Comparison of ENCODE assay signal across 9 mouse cellular contexts in the genomic region with DNA sequence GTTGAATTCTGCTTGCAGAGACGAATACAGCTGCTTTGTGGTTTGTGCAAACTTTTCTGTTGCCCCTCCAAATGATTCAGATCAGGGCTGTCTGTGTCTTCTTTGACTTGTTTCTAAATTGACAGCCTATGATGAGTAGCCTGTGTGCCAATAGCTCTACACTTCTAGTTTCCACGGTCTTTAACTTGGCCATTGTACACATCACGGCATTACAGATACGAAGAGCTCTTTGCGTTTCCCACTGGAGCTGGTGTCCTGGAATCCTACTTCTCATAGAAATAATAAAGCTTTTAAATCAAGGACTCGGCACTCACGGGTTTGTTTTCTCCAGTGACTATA. TPM values are rescaled to one million over a fixed set of nuclear protein-coding genes. Genes with fewer than 3 reads are reported as not detected.
A peak's percentile ranks its signal among the peaks of the same experiment; 100 is the strongest.
DNase-seq lines count a peak whose midpoint lies in the region; ATAC-seq and TF ChIP-seq lines count a peak whose summit lies in the region.
"Had no signal": no experiment of that assay in that cellular context is flagged by ENCODE, and none has a peak within 500 bp of the region (broad histone marks: within the 10 kb centered on the region; RNA-seq: fewer than 3 reads in every experiment).

No protein-coding gene starts in this region.

- H3K9me3 ChIP-seq in heart, embryonic 11.5 days (replicated peaks; ENCODE audit: control insufficient read depth, low read length), result no peaks in the 10 kb centered on the region
- no peaks in the 10 kb centered on the region for H3K9me3 ChIP-seq in intestine, embryonic 16.5 days (ENCODE audit: control insufficient read depth, low read length)
- H3K9me3 ChIP-seq in stomach, embryonic 14.5 days (ENCODE audit: control insufficient read depth, low read depth, low read length), result no peaks in the 10 kb centered on the region

- ATAC-seq in heart, embryonic 11.5 days (replicated peaks; ENCODE audit: insufficient number of reproducible peaks, low FRiP score, low TSS enrichment), result no peak
- peak; percentile 62 for ATAC-seq in intestine, embryonic 16.5 days
- ATAC-seq in stomach, embryonic 14.5 days (ENCODE audit: insufficient number of reproducible peaks, insufficient read depth, low FRiP score, low read depth), result no peak

- peaks cover 3% of the 10 kb centered on the region; the same call in 1 of the 2 replicates for H3K4me1 ChIP-seq in heart, embryonic 11.5 days (ENCODE audit: control insufficient read depth, insufficient read depth, low read length)
- no peaks in the 10 kb centered on the region for H3K4me1 ChIP-seq in lung, adult 2 months (ENCODE audit: control insufficient read depth, insufficient read depth, low read length)
- H3K4me1 ChIP-seq in intestine, embryonic 16.5 days (ENCODE audit: control insufficient read depth, insufficient read depth, low read length), result no peaks in the 10 kb centered on the region
- H3K4me1 ChIP-seq in stomach, embryonic 14.5 days (ENCODE audit: control insufficient read depth, insufficient read depth, low read length), result 0 out of 2 replicates have a peak, but pooled peaks cover 3% of the 10 kb centered on the region

- TF ChIP-seq CTCF in lung, adult 2 months (IDR thresholded peaks at IDR 0.05; ENCODE audit: insufficient read depth, low read length), result no peak

- no peak overlapping the region for H3K27ac ChIP-seq in heart, embryonic 11.5 days (ENCODE audit: low read depth, low read length)
- H3K27ac ChIP-seq in intestine, embryonic 16.5 days (ENCODE audit: low read length), result no peak overlapping the region
- no peak overlapping the region for H3K27ac ChIP-seq in stomach, embryonic 14.5 days (ENCODE audit: low read length)

- DNase-seq in heart, adult 11 months, result no peak
- no peak for DNase-seq in lung, adult 2 months
- DNase-seq in lung, postnatal 14 days, result no peak
- no peak for DNase-seq in spleen, postnatal 10 days (ENCODE audit: low spot score in 2 of 2)
- no peak for DNase-seq in urinary bladder, adult 18-20 months (ENCODE audit: low spot score in 2 of 2)

- no peak overlapping the region for H3K4me3 ChIP-seq in heart, embryonic 11.5 days (ENCODE audit: low read depth, low read length)
- peak overlapping the region; percentile 19 for H3K4me3 ChIP-seq in lung, adult 2 months (replicated peaks; ENCODE audit: extremely low read depth, low read depth, low read length)
- H3K4me3 ChIP-seq in intestine, embryonic 16.5 days (ENCODE audit: low read length), result peak overlapping the region; percentile 33
- peak overlapping the region; percentile 8; the same call in 1 of the 2 replicates for H3K4me3 ChIP-seq in stomach, embryonic 14.5 days (ENCODE audit: low read depth, low read length)

- H3K9ac ChIP-seq in heart, embryonic 11.5 days (ENCODE audit: low read depth, low read length), result no peak overlapping the region
- no peak overlapping the region for H3K9ac ChIP-seq in intestine, embryonic 16.5 days (ENCODE audit: low read depth, low read length)
- H3K9ac ChIP-seq in stomach, embryonic 14.5 days (replicated peaks; ENCODE audit: low read depth, low read length), result no peak overlapping the region

- H3K4me2 ChIP-seq in heart, embryonic 11.5 days, result peak overlapping the region; percentile 56
- peak overlapping the region; percentile 54 for H3K4me2 ChIP-seq in intestine, embryonic 16.5 days (ENCODE audit: low read depth, low read length)
- peak overlapping the region; percentile 16 for H3K4me2 ChIP-seq in stomach, embryonic 14.5 days (replicated peaks; ENCODE audit: low read depth, low read length)

- no peaks in the 10 kb centered on the region for H3K36me3 ChIP-seq in heart, embryonic 11.5 days (ENCODE audit: control insufficient read depth, insufficient read depth, low read length)
- H3K36me3 ChIP-seq in intestine, embryonic 16.5 days (ENCODE audit: control insufficient read depth, insufficient read depth, low read length), result no peaks in the 10 kb centered on the region
- H3K36me3 ChIP-seq in stomach, embryonic 14.5 days (ENCODE audit: control insufficient read depth, insufficient read depth, low read length), result no peaks in the 10 kb centered on the region

- 74% methylated on average over 7 of the region's 7 CpGs for WGBS in heart, embryonic 11.5 days (ENCODE audit: insufficient replicate concordance)
- WGBS in lung, adult 2 months, result 57% methylated on average over 7 of the region's 7 CpGs
- 54% methylated on average over 7 of the region's 7 CpGs for WGBS in intestine, embryonic 16.5 days
- 55% methylated on average over 7 of the region's 7 CpGs for WGBS in stomach, embryonic 14.5 days

- no peak for TF ChIP-seq POLR2A in lung, adult 2 months (IDR thresholded peaks at IDR 0.05; ENCODE audit: borderline replicate concordance, extremely low read depth, low read depth, low read length)

- no peaks in the 10 kb centered on the region for H3K27me3 ChIP-seq in heart, embryonic 11.5 days (ENCODE audit: control insufficient read depth, insufficient read depth, low read length)
- H3K27me3 ChIP-seq in intestine, embryonic 16.5 days (replicated peaks; ENCODE audit: control insufficient read depth, insufficient read depth, low read length), result no peaks in the 10 kb centered on the region
- no peaks in the 10 kb centered on the region for H3K27me3 ChIP-seq in stomach, embryonic 14.5 days (ENCODE audit: control insufficient read depth, insufficient read depth, low read length)

RNA-seq across cellular contexts. Expression of a gene that starts 0.3 kb away (rescaled TPM):
- 0.34 and 0.39 TPM in 2 replicates for polyA plus RNA-seq in heart, embryonic 11.5 days (2014; fragmentation: Nextera tagmentation; extraction: Ambion mirVana)
- 6.4 and 8.1 TPM in 2 replicates for polyA plus RNA-seq in lung, adult 2 months (2012; rRNA removed)
- 1.2 and 1.3 TPM in 2 replicates for polyA plus RNA-seq in intestine, embryonic 16.5 days (2015; fragmentation: Nextera tagmentation; extraction: Ambion mirVana)
- polyA plus RNA-seq in stomach, embryonic 14.5 days (2014; fragmentation: Nextera tagmentation; extraction: Ambion mirVana), result 4.0 and 5.1 TPM in 2 replicates
- polyA plus RNA-seq: testis, adult 2 months had no signal
